Mouse (Mus musculus) embryonic fibroblast, embryonic 13.5 days (primary cell): ENCODE data around the gene A4galt.

Experiments
- CTCF ChIP-seq: IDR thresholded peaks from 2 replicates; pipeline ENCODE4 v1.5.1; 2011; ENCODE audit warnings: mild to moderate bottlenecking, control low read depth, low read length, moderate library complexity, borderline replicate concordance; ENCODE audit not compliant: insufficient read depth
- POLR2A ChIP-seq: IDR thresholded peaks from 2 replicates; pipeline ENCODE4 v1.6.1; 2011; ENCODE audit warnings: low read depth, mild to moderate bottlenecking, control low read depth, low read length, moderate library complexity

- TF ChIP-seq CTCF, result no peak
- no peak for TF ChIP-seq POLR2A
Observed at GRCm38 (mm10) chr15:83273017-83273416, 21.4 kb upstream of the A4galt start.
